Mouse (Mus musculus) limb, embryonic 15.5 days (tissue): ENCODE results near the gene Fnbp1. TPM values are rescaled to one million over a fixed set of nuclear protein-coding genes. Genes with fewer than 3 reads are reported as not detected.

Experiments used
- ATAC-seq: fragments of 200-750 bp; cut with Nextera tagmentation; 2 replicates; pipeline ENCODE4 v1.8.0; 2017; ENCODE audit warnings: low read depth, moderate TSS enrichment; ENCODE audit not compliant: insufficient number of reproducible peaks, low FRiP score, low TSS enrichment
- H3K27ac ChIP-seq: fragments of 300-500 bp; sonication (generic); 2 replicates; pipeline ENCODE4 v1.5.1; 2015; ENCODE audit warnings: moderate library complexity, mild to moderate bottlenecking, inconsistent platforms
- H3K27me3 ChIP-seq: fragments of 300-500 bp; sonication (generic); 2 replicates; pipeline ENCODE4 v1.6.1; 2015; ENCODE audit warnings: inconsistent platforms
- H3K36me3 ChIP-seq: fragments of 300-500 bp; sonication (generic); 2 replicates; pipeline ENCODE4 v1.6.1; 2015; ENCODE audit warnings: inconsistent platforms
- H3K4me1 ChIP-seq: fragments of 300-500 bp; sonication (generic); 2 replicates; pipeline ENCODE4 v1.6.1; 2015; ENCODE audit warnings: inconsistent platforms
- H3K4me2 ChIP-seq: fragments of 300-500 bp; sonication (generic); 2 replicates; pipeline ENCODE4 v1.6.1; 2015; ENCODE audit warnings: mild to moderate bottlenecking, inconsistent platforms
- H3K4me3 ChIP-seq: fragments of 300-500 bp; sonication (generic); 2 replicates; pipeline ENCODE4 v1.5.1; 2015; ENCODE audit warnings: mild to moderate bottlenecking, inconsistent platforms
- H3K9ac ChIP-seq: fragments of 300-500 bp; sonication (generic); 2 replicates; pipeline ENCODE4 v1.6.1; 2015; ENCODE audit warnings: inconsistent platforms
- H3K9me3 ChIP-seq: fragments of 300-500 bp; sonication (generic); 2 replicates; pipeline ENCODE4 v1.6.1; 2016; ENCODE audit warnings: inconsistent platforms
- WGBS: fragments of 180-500 bp; shearing (Covaris S2); methylation state at CpG from one replicate; pipeline ENCODE4 v1.1.7; 2015; 5-methylcytosine and 5-hydroxymethylcytosine counted together
- polyA plus RNA-seq: library from polyadenylated mRNA; unstranded; fragments of >200 nt; fragmentation: Nextera tagmentation; extraction: Ambion mirVana; gene quantifications from 2 replicates; pipeline ENCODE4 v1.2.1, GENCODE M21; 2015

Gene Fnbp1
- polyA plus RNA-seq, 1 experiment from 2014 or later = 27.5 TPM

- ATAC-seq = no peak
- Histone ChIP-seq H3K4me3 (no peak overlapping the region), H3K4me2 (no peak overlapping the region), H3K36me3 (no peaks in the 10 kb centered on the region), H3K9me3 (no peaks in the 10 kb centered on the region), H3K9ac (no peak overlapping the region), H3K27me3 (no peaks in the 10 kb centered on the region), H3K27ac (peak overlapping the region; percentile 4; the same call in 1 of the 2 replicates), H3K4me1 (peaks cover 33% of the 10 kb centered on the region)
- 68% methylated on average over 13 of the region's 13 CpGs for WGBS
These were observed 22.0 kb downstream of the Fnbp1 start for GRCm38 (mm10) chr2:31119795-31120194.

GRCm38 (mm10) chr2:31118639-31119380 is 23.0 kb downstream of the Fnbp1 start:
- Histone ChIP-seq H3K4me1 (peaks cover 23% of the 10 kb centered on the region), H3K27ac (no peak overlapping the region), H3K4me2 (no peak overlapping the region), H3K27me3 (no peaks in the 10 kb centered on the region), H3K9me3 (no peaks in the 10 kb centered on the region), H3K36me3 (no peaks in the 10 kb centered on the region), H3K4me3 (no peak overlapping the region), H3K9ac (no peak overlapping the region)
- no peak for ATAC-seq
- WGBS = 84% methylated on average over 10 of the region's 10 CpGs

- 90% methylated on average over 3 of the region's 3 CpGs for WGBS
- ATAC-seq = no peak
These were observed 23.6 kb downstream of the Fnbp1 start for GRCm38 (mm10) chr2:31118211-31118610.

GRCm38 (mm10) chr2:31115943-31116731 is 25.7 kb downstream of the Fnbp1 start:
- Histone ChIP-seq H3K36me3 (no peaks in the 10 kb centered on the region), H3K4me2 (peak overlapping the region; percentile 7; the same call in 1 of the 2 replicates), H3K4me1 (peaks cover 30% of the 10 kb centered on the region), H3K27me3 (no peaks in the 10 kb centered on the region), H3K27ac (peak overlapping the region; percentile 60), H3K4me3 (no peak overlapping the region), H3K9ac (no peak overlapping the region), H3K9me3 (no peaks in the 10 kb centered on the region)
- WGBS = 34% methylated on average over 10 of the region's 10 CpGs
- ATAC-seq = peak; percentile 68

More at GRCm38 (mm10) chr2:31118211-31118610, 23.6 kb downstream of the Fnbp1 start:
- Histone ChIP-seq H3K9ac (no peak overlapping the region), H3K9me3 (no peaks in the 10 kb centered on the region), H3K36me3 (no peaks in the 10 kb centered on the region), H3K4me1 (peaks cover 23% of the 10 kb centered on the region), H3K27me3 (no peaks in the 10 kb centered on the region), H3K4me3 (no peak overlapping the region), H3K4me2 (no peak overlapping the region), H3K27ac (no peak overlapping the region)

GRCm38 (mm10) chr2:31115091-31115942 is 26.5 kb downstream of the Fnbp1 start:
- peaks cover 39% of the 10 kb centered on the region for H3K4me1 ChIP-seq
- 31% methylated on average over 10 of the region's 10 CpGs for WGBS

DNA sequence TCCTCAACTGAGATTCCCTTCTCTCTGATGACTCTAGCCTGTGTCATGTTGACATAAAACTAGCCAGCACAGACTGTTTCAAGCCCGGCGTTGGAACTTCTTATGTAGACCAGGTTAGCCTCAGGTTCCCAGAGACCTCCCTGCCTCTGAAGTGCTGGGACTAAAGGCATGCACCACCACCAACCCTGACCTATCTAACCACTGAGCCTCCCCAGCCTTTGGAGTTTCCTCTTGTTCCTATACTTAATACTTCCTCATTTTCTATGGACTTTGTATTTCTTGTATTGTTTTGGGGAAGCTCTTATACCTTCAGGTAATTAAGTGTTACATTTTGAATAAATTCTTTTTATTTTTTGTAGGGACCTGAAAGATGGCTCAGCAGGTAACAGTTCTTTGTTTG is 27.6 kb downstream of the Fnbp1 start:
- Histone ChIP-seq H3K36me3 (no peaks in the 10 kb centered on the region), H3K9ac (no peak overlapping the region), H3K27me3 (no peaks in the 10 kb centered on the region), H3K27ac (no peak overlapping the region), H3K4me3 (no peak overlapping the region), H3K4me1 (peaks cover 43% of the 10 kb centered on the region), H3K4me2 (no peak overlapping the region), H3K9me3 (no peaks in the 10 kb centered on the region)
- 93% methylated on average over 2 of the region's 2 CpGs for WGBS
- no peak for ATAC-seq

More at GRCm38 (mm10) chr2:31115091-31115942, 26.5 kb downstream of the Fnbp1 start:
- no peak overlapping the region for H3K4me3 ChIP-seq
- no peak for ATAC-seq
- no peak overlapping the region for H3K9ac ChIP-seq
- no peak overlapping the region for H3K4me2 ChIP-seq
- H3K27ac ChIP-seq = peak overlapping the region; percentile 60
- no peaks in the 10 kb centered on the region for H3K36me3 ChIP-seq
- H3K27me3 ChIP-seq = no peaks in the 10 kb centered on the region
- H3K9me3 ChIP-seq = no peaks in the 10 kb centered on the region

- 50% methylated on average over 6 of the region's 6 CpGs for WGBS
- no peak overlapping the region for H3K4me3 ChIP-seq
- no peaks in the 10 kb centered on the region for H3K36me3 ChIP-seq
- no peaks in the 10 kb centered on the region for H3K27me3 ChIP-seq
- peak overlapping the region; percentile 72 for H3K27ac ChIP-seq
- no peaks in the 10 kb centered on the region for H3K9me3 ChIP-seq
- no peak overlapping the region for H3K9ac ChIP-seq
- ATAC-seq = no peak
- H3K4me1 ChIP-seq = peaks cover 51% of the 10 kb centered on the region
- H3K4me2 ChIP-seq = no peak overlapping the region
These were observed 30.1 kb downstream of the Fnbp1 start for GRCm38 (mm10) chr2:31111685-31112084.

GRCm38 (mm10) chr2:31109960-31110548 is 31.8 kb downstream of the Fnbp1 start:
- no peak overlapping the region for H3K4me3 ChIP-seq
- no peaks in the 10 kb centered on the region for H3K9me3 ChIP-seq
- H3K4me2 ChIP-seq = no peak overlapping the region
- 49% methylated on average over 12 of the region's 12 CpGs for WGBS
- H3K27me3 ChIP-seq = no peaks in the 10 kb centered on the region
- peaks cover 39% of the 10 kb centered on the region for H3K4me1 ChIP-seq
- no peak overlapping the region for H3K9ac ChIP-seq
- H3K36me3 ChIP-seq = no peaks in the 10 kb centered on the region
- ATAC-seq = no peak
- H3K27ac ChIP-seq = peak overlapping the region; percentile 74

DNA sequence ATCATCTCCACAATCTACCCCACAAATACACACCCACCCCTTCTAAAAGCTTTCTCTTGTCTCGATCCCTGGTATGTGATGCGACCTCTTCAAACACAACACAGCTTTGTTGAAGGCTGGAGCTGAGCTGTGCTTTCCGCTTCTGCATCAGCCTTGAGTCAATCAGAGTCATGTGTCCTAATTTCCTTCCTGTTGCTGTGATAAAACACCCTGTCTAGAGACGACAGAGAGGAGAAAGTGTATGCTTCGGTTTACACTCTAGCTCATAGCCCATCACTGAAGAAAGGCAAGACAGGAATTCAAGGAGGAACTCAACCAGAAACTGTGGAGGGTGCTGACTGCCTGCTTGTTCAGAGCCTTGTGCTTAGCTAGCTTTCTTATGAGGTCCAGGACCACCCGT is 33.6 kb downstream of the Fnbp1 start:
- H3K27ac ChIP-seq = no peak overlapping the region
- WGBS = 74% methylated on average over 6 of the region's 6 CpGs
- H3K4me3 ChIP-seq = no peak overlapping the region
- no peaks in the 10 kb centered on the region for H3K27me3 ChIP-seq
- H3K36me3 ChIP-seq = 0 out of 2 replicates have a peak, but pooled peaks cover 2% of the 10 kb centered on the region
- H3K4me1 ChIP-seq = peaks cover 37% of the 10 kb centered on the region
- ATAC-seq = no peak
- no peak overlapping the region for H3K4me2 ChIP-seq
- no peak overlapping the region for H3K9ac ChIP-seq
- no peaks in the 10 kb centered on the region for H3K9me3 ChIP-seq

- Histone ChIP-seq H3K9me3 (no peaks in the 10 kb centered on the region), H3K9ac (no peak overlapping the region), H3K4me1 (peaks cover 33% of the 10 kb centered on the region), H3K27ac (peak overlapping the region; percentile 39), H3K4me3 (no peak overlapping the region), H3K4me2 (no peak overlapping the region), H3K27me3 (no peaks in the 10 kb centered on the region), H3K36me3 (peaks cover 2% of the 10 kb centered on the region; the same call in 1 of the 2 replicates)
- WGBS = 26% methylated on average over 11 of the region's 11 CpGs
- ATAC-seq = no peak
These were observed 35.0 kb downstream of the Fnbp1 start for GRCm38 (mm10) chr2:31106621-31107320.

DNA sequence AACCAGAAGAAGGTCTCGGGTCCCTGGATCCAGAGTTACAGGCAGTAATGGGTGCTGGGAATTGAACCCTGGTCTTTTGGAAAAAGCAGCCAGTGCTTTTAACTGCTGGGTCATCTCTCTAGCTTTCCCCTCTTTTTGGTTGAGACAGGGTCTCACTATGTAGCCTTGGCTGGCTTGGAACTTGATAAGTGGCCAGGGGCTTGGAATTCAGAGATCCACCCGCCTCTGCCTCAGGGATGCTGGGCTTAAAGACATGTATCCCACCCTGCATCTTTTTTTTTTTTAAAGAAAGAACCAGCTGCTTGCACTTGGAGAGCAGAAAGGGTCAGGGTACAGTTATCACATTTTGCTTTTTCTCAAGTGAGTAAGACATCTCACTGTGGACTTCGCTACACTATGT is 35.8 kb downstream of the Fnbp1 start:
- no peak overlapping the region for H3K27ac ChIP-seq
- WGBS = 85% methylated on average over 3 of the region's 3 CpGs
- H3K27me3 ChIP-seq = no peaks in the 10 kb centered on the region
- H3K4me2 ChIP-seq = no peak overlapping the region
- H3K4me1 ChIP-seq = peaks cover 29% of the 10 kb centered on the region
- H3K9me3 ChIP-seq = no peaks in the 10 kb centered on the region
- H3K4me3 ChIP-seq = no peak overlapping the region
- peaks cover 3% of the 10 kb centered on the region; the same call in 1 of the 2 replicates for H3K36me3 ChIP-seq
- no peak overlapping the region for H3K9ac ChIP-seq
- ATAC-seq = no peak
